Mouse (Mus musculus) midbrain, postnatal 0 days (tissue): ENCODE data around the gene Lrmda. TPM values are rescaled to one million over a fixed set of nuclear protein-coding genes. Genes with fewer than 3 reads are reported as not detected.

ENCODE experiments used
- ATAC-seq: fragments of 200-750 bp; cut with Nextera tagmentation; 2 replicates; pipeline ENCODE4 v1.8.0; 2017; ENCODE audit warnings: moderate number of reproducible peaks, mild to moderate bottlenecking, moderate TSS enrichment, moderate library complexity; ENCODE audit not compliant: low FRiP score
- DNase-seq: peaks from one replicate; pipeline ENCODE4 v3.0.0-alpha.2; 2015; ENCODE audit warnings: low spot score
- H3K27ac ChIP-seq: fragments of 300-500 bp; sonication (generic); 2 replicates; pipeline ENCODE4 v1.5.1; 2014; ENCODE audit warnings: low read depth, mild to moderate bottlenecking, low read length, mixed read lengths
- H3K27me3 ChIP-seq: fragments of 300-500 bp; sonication (generic); 2 replicates; pipeline ENCODE4 v1.6.1; 2014; ENCODE audit warnings: low read length, control low read depth, mixed read lengths; ENCODE audit not compliant: insufficient read depth
- H3K36me3 ChIP-seq: fragments of 300-500 bp; sonication (generic); 2 replicates; pipeline ENCODE4 v1.6.1; 2014; ENCODE audit warnings: low read length, control low read depth, mixed read lengths; ENCODE audit not compliant: insufficient read depth
- H3K4me1 ChIP-seq: fragments of 300-500 bp; sonication (generic); 2 replicates; pipeline ENCODE4 v1.6.1; 2014; ENCODE audit warnings: mild to moderate bottlenecking, control low read depth, antibody characterized with exemption, low read length, mixed read lengths; ENCODE audit not compliant: insufficient read depth
- H3K4me2 ChIP-seq: fragments of 300-500 bp; sonication (generic); 2 replicates; pipeline ENCODE4 v1.6.1; 2014; ENCODE audit warnings: low read depth, mild to moderate bottlenecking, low read length, mixed read lengths; ENCODE audit not compliant: poor library complexity, severe bottlenecking
- H3K4me3 ChIP-seq: fragments of 300-500 bp; sonication (generic); 2 replicates; pipeline ENCODE4 v1.5.1; 2014; ENCODE audit warnings: low read depth, mild to moderate bottlenecking, low read length, moderate library complexity
- H3K9ac ChIP-seq: fragments of 300-500 bp; sonication (generic); replicated peaks from 2 replicates; pipeline ENCODE4 v1.6.1; 2014; ENCODE audit warnings: mild to moderate bottlenecking, low read length, moderate library complexity, mixed read lengths; ENCODE audit not compliant: poor library complexity, severe bottlenecking
- H3K9me3 ChIP-seq: fragments of 300-500 bp; sonication (generic); 2 replicates; pipeline ENCODE4 v1.6.1; 2016; ENCODE audit warnings: low read length, control low read depth
- CTCF ChIP-seq: IDR thresholded peaks from 2 replicates; pipeline ENCODE4 v1.5.1; 2016; ENCODE audit warnings: antibody characterized with exemption, mild to moderate bottlenecking
- WGBS: fragments of 180-500 bp; shearing (Covaris S2); extraction: QIAGEN DNeasy Blood & Tissue Kit; methylation state at CpG from one replicate; pipeline ENCODE4 v1.1.7; 2014; 5-methylcytosine and 5-hydroxymethylcytosine counted together
- polyA plus RNA-seq: library from polyadenylated mRNA; unstranded; fragments of >200 nt; fragmentation: Nextera tagmentation; extraction: Ambion mirVana; gene quantifications from 2 replicates; pipeline ENCODE4 v1.2.1, GENCODE M21; 2015
- total RNA-seq: library from RNA; depleted of rRNA; stranded (reverse); fragments of >200 nt; gene quantifications from 2 replicates; pipeline ENCODE4 v1.2.3, GENCODE M21; 2014

Gene Lrmda
- total and polyA plus RNA-seq, 2 experiments from 2014 or later: 0.35 TPM; not detected in 1

DNA sequence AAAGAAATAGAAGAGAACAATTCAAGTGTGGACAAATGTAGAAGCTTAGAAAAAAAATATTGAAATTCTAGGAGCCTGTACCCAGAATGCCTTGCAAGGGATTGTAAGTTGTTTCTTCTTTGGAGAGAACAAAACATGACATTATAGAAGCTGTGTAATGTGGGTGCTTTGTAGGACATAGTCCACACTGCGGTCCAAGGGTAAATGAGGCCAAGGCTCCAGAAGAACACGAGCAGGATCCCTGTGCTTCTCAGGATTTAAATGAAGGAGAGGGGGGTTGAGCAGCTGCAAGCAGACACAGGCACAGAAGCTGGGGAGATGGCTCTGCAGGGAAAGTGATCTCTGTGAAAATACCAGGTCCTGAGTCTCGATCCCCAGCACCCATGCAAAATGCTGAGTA, 643.0 kb downstream of the Lrmda start:
- Histone ChIP-seq H3K4me3 (no peak overlapping the region), H3K36me3 (no peaks in the 10 kb centered on the region), H3K9ac (no peak overlapping the region), H3K4me1 (no peaks in the 10 kb centered on the region), H3K27me3 (no peaks in the 10 kb centered on the region), H3K9me3 (no peaks in the 10 kb centered on the region), H3K27ac (no peak overlapping the region), H3K4me2 (no peak overlapping the region)
- WGBS: 69% methylated on average over 3 of the region's 3 CpGs
- no peak for TF ChIP-seq CTCF
- ATAC-seq: no peak
- DNase-seq: no peak

DNA sequence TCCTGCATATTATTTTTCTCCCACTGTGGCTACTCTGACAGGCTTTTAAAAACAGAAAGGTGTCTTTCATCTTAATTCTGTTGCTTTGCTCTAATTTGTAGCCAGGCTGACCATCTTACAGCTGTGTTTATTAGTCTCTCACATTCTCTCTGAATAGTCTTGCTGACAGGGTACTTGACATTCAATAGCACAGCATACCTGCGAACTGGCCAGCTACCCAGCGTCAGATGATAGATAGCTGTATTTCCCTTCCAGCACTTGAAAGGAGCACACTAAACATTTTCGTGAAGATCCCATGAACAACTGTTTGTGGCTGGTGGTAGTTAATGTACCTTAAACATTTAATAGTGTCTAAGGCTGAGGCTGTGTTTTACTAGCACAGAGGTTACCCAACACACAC, 646.9 kb downstream of the Lrmda start:
- Histone ChIP-seq H3K9me3 (no peaks in the 10 kb centered on the region), H3K4me2 (no peak overlapping the region), H3K36me3 (no peaks in the 10 kb centered on the region), H3K27me3 (no peaks in the 10 kb centered on the region), H3K4me3 (no peak overlapping the region), H3K27ac (no peak overlapping the region), H3K9ac (no peak overlapping the region), H3K4me1 (no peaks in the 10 kb centered on the region)
- DNase-seq (no peak), ATAC-seq (no peak)
- WGBS: 88% methylated on average over 3 of the region's 3 CpGs
- no peak for TF ChIP-seq CTCF

- H3K4me1 ChIP-seq: no peaks in the 10 kb centered on the region
- WGBS: 73% methylated on average over 8 of the region's 8 CpGs
These were observed 648.8 kb downstream of the Lrmda start for GRCm38 (mm10) chr14:22668302-22668701.

DNA sequence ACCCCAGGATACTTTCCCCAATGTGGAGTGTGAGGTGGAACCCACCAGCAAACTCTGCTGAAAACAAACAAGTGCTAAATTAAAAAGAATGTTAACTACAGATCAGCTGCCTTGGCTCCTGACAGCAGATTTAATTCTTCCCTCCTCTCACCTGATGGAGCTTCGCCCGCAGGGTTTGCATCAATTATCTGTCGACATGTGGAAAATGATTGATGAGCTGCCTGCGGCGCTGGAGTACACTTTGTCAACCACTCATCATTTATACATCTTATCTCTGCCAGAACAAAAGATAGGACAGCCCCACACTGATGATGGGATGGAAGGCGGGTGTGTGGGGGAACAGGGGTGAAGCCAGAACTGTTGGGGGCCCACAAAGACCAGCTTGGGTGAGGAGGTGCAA, 649.2 kb downstream of the Lrmda start:
- 74% methylated on average over 6 of the region's 6 CpGs for WGBS
- Histone ChIP-seq H3K4me3 (no peak overlapping the region), H3K27ac (no peak overlapping the region), H3K4me1 (no peaks in the 10 kb centered on the region), H3K9ac (no peak overlapping the region), H3K36me3 (no peaks in the 10 kb centered on the region), H3K9me3 (no peaks in the 10 kb centered on the region), H3K27me3 (no peaks in the 10 kb centered on the region), H3K4me2 (no peak overlapping the region)
- TF ChIP-seq CTCF: no peak
- ATAC-seq: no peak
- DNase-seq: peak; percentile 44

More at GRCm38 (mm10) chr14:22668302-22668701, 648.8 kb downstream of the Lrmda start:
- TF ChIP-seq CTCF: no peak
- no peak for ATAC-seq
- no peak overlapping the region for H3K4me2 ChIP-seq
- H3K9me3 ChIP-seq: no peaks in the 10 kb centered on the region
- no peaks in the 10 kb centered on the region for H3K27me3 ChIP-seq
- H3K36me3 ChIP-seq: no peaks in the 10 kb centered on the region
- H3K9ac ChIP-seq: no peak overlapping the region
- H3K4me3 ChIP-seq: no peak overlapping the region
- H3K27ac ChIP-seq: no peak overlapping the region
- DNase-seq: no peak

DNA sequence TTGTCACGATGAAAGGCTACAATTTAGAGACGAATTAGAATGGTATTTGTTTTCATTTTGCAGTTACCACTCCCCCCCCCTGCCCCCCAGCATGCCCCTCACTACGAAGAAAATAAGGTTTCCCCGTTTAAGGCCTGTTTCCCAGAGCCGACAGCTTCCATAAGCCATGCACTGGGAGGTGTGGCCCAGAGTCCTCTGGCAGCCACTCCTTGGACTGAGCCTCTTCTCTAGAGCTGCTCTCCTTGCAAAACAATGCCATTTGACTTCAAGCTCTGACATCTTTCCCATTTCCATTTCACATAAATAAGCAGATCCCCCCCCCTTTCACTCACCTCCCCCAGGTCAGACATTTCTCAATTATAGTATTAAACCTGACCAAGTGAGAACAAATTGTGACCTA, 654.1 kb downstream of the Lrmda start:
- TF ChIP-seq CTCF: no peak
- no peaks in the 10 kb centered on the region for H3K36me3 ChIP-seq
- H3K27ac ChIP-seq: no peak overlapping the region
- H3K4me3 ChIP-seq: no peak overlapping the region
- no peak for DNase-seq
- H3K9ac ChIP-seq: no peak overlapping the region
- no peak for ATAC-seq
- H3K9me3 ChIP-seq: no peaks in the 10 kb centered on the region
- H3K4me2 ChIP-seq: no peak overlapping the region
- WGBS: 53% methylated on average over 5 of the region's 5 CpGs
- H3K27me3 ChIP-seq: no peaks in the 10 kb centered on the region
- H3K4me1 ChIP-seq: no peaks in the 10 kb centered on the region

GRCm38 (mm10) chr14:22679008-22679704, 659.6 kb downstream of the Lrmda start:
- Histone ChIP-seq H3K36me3 (no peaks in the 10 kb centered on the region), H3K4me2 (no peak overlapping the region), H3K4me3 (no peak overlapping the region), H3K9me3 (no peaks in the 10 kb centered on the region), H3K27me3 (no peaks in the 10 kb centered on the region), H3K9ac (no peak overlapping the region), H3K27ac (no peak overlapping the region), H3K4me1 (no peaks in the 10 kb centered on the region)
- DNase-seq (no peak), ATAC-seq (no peak)
- TF ChIP-seq CTCF: no peak
- WGBS: 53% methylated on average over 5 of the region's 5 CpGs
